Mouse (Mus musculus): ENCODE measurements around the gene Dync1i1. TPM values are rescaled to one million over a fixed set of nuclear protein-coding genes. Genes with fewer than 3 reads are reported as not detected.

Dync1i1 gene
- total and polyA plus RNA-seq, 2 experiments from 2014 or later = 0.96 to 2.2 TPM

DNA sequence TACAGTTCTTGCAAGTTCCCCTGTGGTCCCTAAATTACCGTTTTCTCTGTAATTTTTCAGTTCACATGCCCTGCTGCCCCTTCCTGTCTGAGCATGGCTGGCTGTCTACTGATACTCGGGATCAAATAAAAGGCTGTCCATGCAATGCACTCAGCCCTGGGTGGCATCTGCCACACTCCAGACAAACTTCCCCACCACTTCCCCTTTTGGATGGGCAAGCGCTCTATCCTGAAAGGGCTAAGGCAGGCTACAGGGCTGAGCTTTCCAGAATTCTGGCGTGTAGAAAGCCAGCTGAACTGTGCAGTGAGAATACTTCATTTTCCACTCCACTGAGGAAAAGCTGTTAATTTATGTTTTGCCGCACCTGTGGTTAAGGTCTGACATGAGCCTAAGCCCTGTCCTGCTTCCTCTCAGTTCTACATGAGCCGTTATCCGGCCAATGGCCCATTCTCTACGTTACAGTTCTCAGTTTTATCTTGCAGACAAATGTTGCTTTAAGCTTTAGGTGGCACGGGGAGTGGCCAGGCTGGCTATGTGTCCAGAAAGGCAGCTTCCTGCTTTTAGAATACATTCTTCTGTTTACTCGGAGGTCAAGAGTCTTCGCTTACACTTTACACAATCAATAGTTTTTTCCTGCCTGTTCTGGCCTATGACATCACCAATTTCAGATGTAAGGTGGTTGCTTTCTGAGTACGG, 321.4 kb downstream of the Dync1i1 start:
- DNase-seq (ENCODE audit: low spot score) = no peak
- no peak overlapping the region for H3K4me2 ChIP-seq (ENCODE audit: low read depth, low read length)
- 64% methylated on average over 12 of the region's 12 CpGs for WGBS
- no peak for ATAC-seq (ENCODE audit: insufficient read depth, low read depth)
- H3K4me3 ChIP-seq (ENCODE audit: low read depth, low read length) = no peak overlapping the region
- H3K27me3 ChIP-seq (ENCODE audit: control insufficient read depth, insufficient read depth, low read length) = no peaks in the 10 kb centered on the region
- no peak for TF ChIP-seq EP300 (IDR thresholded peaks at IDR 0.05; ENCODE audit: low read depth)
- no peak for TF ChIP-seq CTCF (IDR thresholded peaks at IDR 0.05; ENCODE audit: low read depth)
- 0 out of 2 replicates have a peak, but pooled peaks cover 2% of the 10 kb centered on the region for H3K36me3 ChIP-seq (replicated peaks; ENCODE audit: control insufficient read depth, insufficient read depth, low read length)
- H3K27ac ChIP-seq (ENCODE audit: low read depth) = no peak overlapping the region
- no peaks in the 10 kb centered on the region for H3K4me1 ChIP-seq (ENCODE audit: control insufficient read depth, insufficient read depth)
- H3K9ac ChIP-seq (replicated peaks; ENCODE audit: low read depth, low read length) = no peak overlapping the region
- H3K9me3 ChIP-seq (replicated peaks; ENCODE audit: control insufficient read depth, low read length) = no peaks in the 10 kb centered on the region

DNA sequence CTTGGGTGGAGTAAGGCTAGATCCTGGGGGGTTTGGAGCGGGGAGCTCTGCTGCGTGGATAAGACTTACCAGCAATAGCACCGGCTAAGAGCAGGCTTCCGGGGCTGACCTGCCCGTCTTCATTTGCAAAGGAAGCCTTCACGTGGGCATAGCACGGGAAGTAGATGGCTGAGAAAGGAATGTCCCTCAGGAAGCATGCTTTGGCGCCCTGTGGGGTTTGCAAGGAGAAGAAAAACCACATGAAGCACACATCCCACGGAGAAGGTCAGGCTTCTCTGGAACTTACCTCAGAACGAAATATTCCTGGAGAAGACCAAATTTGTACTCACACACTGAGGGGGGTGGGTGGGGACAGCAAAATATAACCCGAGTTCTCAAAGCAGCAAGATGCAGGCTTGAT, 327.3 kb downstream of the Dync1i1 start:
- ATAC-seq (ENCODE audit: insufficient read depth, low read depth) = no peak
- H3K27ac ChIP-seq (ENCODE audit: low read depth) = no peak overlapping the region
- TF ChIP-seq EP300 (IDR thresholded peaks at IDR 0.05; ENCODE audit: low read depth) (no peak), CTCF (IDR thresholded peaks at IDR 0.05; ENCODE audit: low read depth) (no peak)
- H3K36me3 ChIP-seq (replicated peaks; ENCODE audit: control insufficient read depth, insufficient read depth, low read length) = no peaks in the 10 kb centered on the region
- no peak overlapping the region for H3K4me3 ChIP-seq (ENCODE audit: low read depth, low read length)
- no peak for DNase-seq (ENCODE audit: low spot score)
- no peak overlapping the region for H3K4me2 ChIP-seq (ENCODE audit: low read depth, low read length)
- no peaks in the 10 kb centered on the region for H3K27me3 ChIP-seq (ENCODE audit: control insufficient read depth, insufficient read depth, low read length)
- WGBS = 53% methylated on average over 11 of the region's 11 CpGs
- H3K9ac ChIP-seq (replicated peaks; ENCODE audit: low read depth, low read length) = no peak overlapping the region
- H3K9me3 ChIP-seq (replicated peaks; ENCODE audit: control insufficient read depth, low read length) = no peaks in the 10 kb centered on the region
- H3K4me1 ChIP-seq (ENCODE audit: control insufficient read depth, insufficient read depth) = peaks cover 7% of the 10 kb centered on the region; the same call in 1 of the 2 replicates

- H3K4me3 ChIP-seq (ENCODE audit: low read depth, low read length) = no peak overlapping the region
- H3K9me3 ChIP-seq (replicated peaks; ENCODE audit: control insufficient read depth, low read length) = no peaks in the 10 kb centered on the region
- DNase-seq (ENCODE audit: low spot score) = no peak
- no peak for ATAC-seq (ENCODE audit: insufficient read depth, low read depth)
- peaks cover 7% of the 10 kb centered on the region; the same call in 1 of the 2 replicates for H3K4me1 ChIP-seq (ENCODE audit: control insufficient read depth, insufficient read depth)
- WGBS = 74% methylated on average over 3 of the region's 3 CpGs
- H3K4me2 ChIP-seq (ENCODE audit: low read depth, low read length) = no peak overlapping the region
- H3K9ac ChIP-seq (replicated peaks; ENCODE audit: low read depth, low read length) = no peak overlapping the region
- H3K27me3 ChIP-seq (ENCODE audit: control insufficient read depth, insufficient read depth, low read length) = no peaks in the 10 kb centered on the region
- TF ChIP-seq EP300 (IDR thresholded peaks at IDR 0.05; ENCODE audit: low read depth) (no peak), CTCF (IDR thresholded peaks at IDR 0.05; ENCODE audit: low read depth) (no peak)
- H3K36me3 ChIP-seq (replicated peaks; ENCODE audit: control insufficient read depth, insufficient read depth, low read length) = no peaks in the 10 kb centered on the region
- no peak overlapping the region for H3K27ac ChIP-seq (ENCODE audit: low read depth)
Measured at GRCm38 (mm10) chr6:6053946-6054345, 328.5 kb downstream of the Dync1i1 start.

DNA sequence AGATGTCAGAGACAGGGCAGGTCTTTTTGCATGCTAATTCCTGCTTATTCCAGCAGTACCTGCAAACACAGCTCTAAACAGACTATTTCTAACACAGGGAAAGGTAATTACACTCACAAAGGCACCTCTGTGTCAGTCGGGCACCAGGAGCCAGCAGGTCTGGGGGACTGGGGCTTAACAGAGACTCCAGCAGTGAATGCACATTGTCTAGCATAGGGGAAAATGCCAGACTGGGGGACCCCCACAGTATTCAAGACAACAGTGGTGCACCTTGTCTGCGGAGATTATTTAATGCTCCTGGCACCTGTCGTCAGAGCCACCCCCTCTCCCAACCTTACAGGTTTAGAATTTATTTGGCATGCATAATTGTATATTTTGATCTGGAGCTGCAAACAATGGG, 333.1 kb downstream of the Dync1i1 start:
- H3K4me1 ChIP-seq (ENCODE audit: control insufficient read depth, insufficient read depth) = peaks cover 7% of the 10 kb centered on the region; the same call in 1 of the 2 replicates
- no peak overlapping the region for H3K4me2 ChIP-seq (ENCODE audit: low read depth, low read length)
- H3K9ac ChIP-seq (replicated peaks; ENCODE audit: low read depth, low read length) = no peak overlapping the region
- H3K4me3 ChIP-seq (ENCODE audit: low read depth, low read length) = no peak overlapping the region
- no peak overlapping the region for H3K27ac ChIP-seq (ENCODE audit: low read depth)
- no peaks in the 10 kb centered on the region for H3K27me3 ChIP-seq (ENCODE audit: control insufficient read depth, insufficient read depth, low read length)
- 70% methylated on average over 3 of the region's 3 CpGs for WGBS
- H3K9me3 ChIP-seq (replicated peaks; ENCODE audit: control insufficient read depth, low read length) = no peaks in the 10 kb centered on the region
- no peak for DNase-seq (ENCODE audit: low spot score)
- H3K36me3 ChIP-seq (replicated peaks; ENCODE audit: control insufficient read depth, insufficient read depth, low read length) = no peaks in the 10 kb centered on the region
- TF ChIP-seq EP300 (IDR thresholded peaks at IDR 0.05; ENCODE audit: low read depth) (no peak), CTCF (IDR thresholded peaks at IDR 0.05; ENCODE audit: low read depth) (no peak)
- no peak for ATAC-seq (ENCODE audit: insufficient read depth, low read depth)

DNA sequence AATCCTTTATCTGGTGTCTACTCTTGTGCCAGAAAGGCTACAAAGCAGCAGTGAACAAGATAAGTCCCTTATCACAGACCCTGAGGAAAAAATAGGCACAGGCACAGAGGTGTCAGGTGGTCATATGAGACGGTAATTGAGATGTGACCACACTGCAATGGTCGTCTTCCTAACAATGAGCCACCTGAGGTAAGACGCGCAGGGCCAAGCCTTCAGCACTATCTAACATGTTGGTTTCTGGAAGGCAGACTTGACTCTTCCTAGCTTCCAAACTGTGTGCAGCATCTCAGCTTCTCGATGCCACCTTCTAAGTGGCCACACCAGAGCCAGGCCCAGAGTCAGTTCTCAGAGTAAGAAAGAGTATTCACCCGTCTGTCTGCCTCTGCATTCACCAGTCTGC, 341.8 kb downstream of the Dync1i1 start:
- no peak for DNase-seq (ENCODE audit: low spot score)

GRCm38 (mm10) chr6:6070015-6070414, 344.6 kb downstream of the Dync1i1 start:
- Histone ChIP-seq H3K27me3 (ENCODE audit: control insufficient read depth, insufficient read depth, low read length) (no peaks in the 10 kb centered on the region), H3K4me3 (ENCODE audit: low read depth, low read length) (no peak overlapping the region), H3K4me2 (ENCODE audit: low read depth, low read length) (no peak overlapping the region), H3K36me3 (replicated peaks; ENCODE audit: control insufficient read depth, insufficient read depth, low read length) (no peaks in the 10 kb centered on the region), H3K9me3 (replicated peaks; ENCODE audit: control insufficient read depth, low read length) (no peaks in the 10 kb centered on the region), H3K4me1 (ENCODE audit: control insufficient read depth, insufficient read depth) (peaks cover 18% of the 10 kb centered on the region), H3K27ac (ENCODE audit: low read depth) (no peak overlapping the region), H3K9ac (replicated peaks; ENCODE audit: low read depth, low read length) (no peak overlapping the region)
- WGBS = 53% methylated on average over 3 of the region's 3 CpGs
- no peak for DNase-seq (ENCODE audit: low spot score)
- ATAC-seq (ENCODE audit: insufficient read depth, low read depth) = no peak
- no peak for TF ChIP-seq EP300 (IDR thresholded peaks at IDR 0.05; ENCODE audit: low read depth)
- no peak for TF ChIP-seq CTCF (IDR thresholded peaks at IDR 0.05; ENCODE audit: low read depth)

More for the DNA sequence above, 341.8 kb downstream of the Dync1i1 start:
- TF ChIP-seq EP300 (IDR thresholded peaks at IDR 0.05; ENCODE audit: low read depth) = no peak
- no peak for TF ChIP-seq CTCF (IDR thresholded peaks at IDR 0.05; ENCODE audit: low read depth)
- Histone ChIP-seq H3K27me3 (ENCODE audit: control insufficient read depth, insufficient read depth, low read length) (no peaks in the 10 kb centered on the region), H3K4me3 (ENCODE audit: low read depth, low read length) (no peak overlapping the region), H3K36me3 (replicated peaks; ENCODE audit: control insufficient read depth, insufficient read depth, low read length) (no peaks in the 10 kb centered on the region), H3K4me1 (ENCODE audit: control insufficient read depth, insufficient read depth) (peaks cover 18% of the 10 kb centered on the region), H3K27ac (ENCODE audit: low read depth) (no peak overlapping the region), H3K9ac (replicated peaks; ENCODE audit: low read depth, low read length) (no peak overlapping the region), H3K4me2 (ENCODE audit: low read depth, low read length) (no peak overlapping the region), H3K9me3 (replicated peaks; ENCODE audit: control insufficient read depth, low read length) (no peaks in the 10 kb centered on the region)
- ATAC-seq (ENCODE audit: insufficient read depth, low read depth) = no peak
- WGBS = 44% methylated on average over 6 of the region's 6 CpGs

Data from heart, postnatal 0 days (tissue).